Comparison of ENCODE assay signal across 9 mouse cellular contexts in genomic region chr1:89644120-89644519, GRCm38 (mm10).
A peak's percentile ranks its signal among the peaks of the same experiment; 100 is the strongest.
DNase-seq lines count a peak whose midpoint lies in the region; ATAC-seq lines count a peak whose summit lies in the region.
"Had no signal": no experiment of that assay in that cellular context is flagged by ENCODE, and none has a peak within 500 bp of the region (broad histone marks: within the 10 kb centered on the region; RNA-seq: fewer than 3 reads in every experiment).

No protein-coding gene starts in this region.

- no peaks in the 10 kb centered on the region for H3K27me3 ChIP-seq in kidney, embryonic 14.5 days (ENCODE audit: control insufficient read depth, insufficient read depth, low read length)
- no peaks in the 10 kb centered on the region for H3K27me3 ChIP-seq in hindbrain, embryonic 11.5 days (ENCODE audit: control insufficient read depth, insufficient read depth, low read length)

- ATAC-seq in kidney, embryonic 14.5 days (ENCODE audit: low FRiP score, low TSS enrichment) = no peak
- peak; percentile 97 for ATAC-seq in granulocyte monocyte progenitor cell, adult 5-6 weeks (replicated peaks; ENCODE audit: poor library complexity, severe bottlenecking)
- no peak for ATAC-seq in hindbrain, embryonic 11.5 days (ENCODE audit: low FRiP score)

- no peak overlapping the region for H3K9ac ChIP-seq in kidney, embryonic 14.5 days (ENCODE audit: low read depth, low read length)
- H3K9ac ChIP-seq in hindbrain, embryonic 11.5 days (ENCODE audit: low read depth, low read length) = no peak overlapping the region

- no peaks in the 10 kb centered on the region for H3K9me3 ChIP-seq in kidney, embryonic 14.5 days (ENCODE audit: control insufficient read depth, low read length)
- H3K9me3 ChIP-seq in hindbrain, embryonic 11.5 days (ENCODE audit: control insufficient read depth, low read length) = no peaks in the 10 kb centered on the region

- H3K4me1 ChIP-seq in kidney, embryonic 14.5 days (ENCODE audit: control insufficient read depth, insufficient read depth, low read length) = 0 out of 2 replicates have a peak, but pooled peaks cover 11% of the 10 kb centered on the region
- H3K4me1 ChIP-seq in hindbrain, embryonic 11.5 days (replicated peaks; ENCODE audit: control insufficient read depth, insufficient read depth, low read length) = no peaks in the 10 kb centered on the region

- 0 out of 2 replicates have a peak, but pooled peaks cover 3% of the 10 kb centered on the region for H3K36me3 ChIP-seq in kidney, embryonic 14.5 days (ENCODE audit: control insufficient read depth, insufficient read depth, low read length)
- no peaks in the 10 kb centered on the region for H3K36me3 ChIP-seq in hindbrain, embryonic 11.5 days (ENCODE audit: control insufficient read depth, insufficient read depth, low read length)
- H3K36me3 ChIP-seq: G1E had no signal

- no peak overlapping the region for H3K27ac ChIP-seq in kidney, embryonic 14.5 days (ENCODE audit: low read depth, low read length)
- no peak overlapping the region for H3K27ac ChIP-seq in hindbrain, embryonic 11.5 days (ENCODE audit: low read depth, low read length)

- DNase-seq in kidney, adult 11 months = peak; percentile 64
- DNase-seq in kidney, adult 9 months = peak; percentile 66
- peak; percentile 79 to 85 for DNase-seq in lung, postnatal 4 days
- no peak for DNase-seq in hindbrain, embryonic 11.5 days (ENCODE audit: low spot score)
- DNase-seq in retina, embryonic 14.5 days (ENCODE audit: low spot score) = no peak
- DNase-seq in c-Kit-positive CD71-positive TER-119-positive erythroid progenitor cells, embryonic 14.5 days (ENCODE audit: low spot score) = no peak

- 74% methylated on average over 11 of the region's 11 CpGs for WGBS in kidney, embryonic 14.5 days
- 83% methylated on average over 11 of the region's 11 CpGs for WGBS in hindbrain, embryonic 11.5 days

- no peak overlapping the region for H3K4me2 ChIP-seq in kidney, embryonic 14.5 days (replicated peaks; ENCODE audit: low read depth, low read length)
- H3K4me2 ChIP-seq in hindbrain, embryonic 11.5 days (replicated peaks; ENCODE audit: low read depth, low read length) = no peak overlapping the region

- H3K4me3 ChIP-seq in kidney, embryonic 14.5 days (ENCODE audit: low read length) = no peak overlapping the region
- H3K4me3 ChIP-seq in hindbrain, embryonic 11.5 days (ENCODE audit: low read depth, low read length) = no peak overlapping the region

Comparison
In these comparisons a context has a peak if more than half of its experiments do, and no peak if none do; other contexts are left out.
1. DNase-seq: peak in kidney, adult 11 months (single experiment), kidney, adult 9 months (single experiment) and lung, postnatal 4 days (2 of 2); none in hindbrain, embryonic 11.5 days (single experiment), retina, embryonic 14.5 days (single experiment) and c-Kit-positive CD71-positive TER-119-positive erythroid progenitor cells, embryonic 14.5 days (single experiment).